In genomic region chr2:105298888-105299287, GRCm38 (mm10) we compare ENCODE assay signal across 16 mouse cellular contexts.
DNase-seq lines count a peak whose midpoint lies in the region; ATAC-seq and TF ChIP-seq lines count a peak whose summit lies in the region.
"Had no signal": no experiment of that assay in that cellular context is flagged by ENCODE, and none has a peak within 500 bp of the region (broad histone marks: within the 10 kb centered on the region; RNA-seq: fewer than 3 reads in every experiment).

No protein-coding gene starts in this region.

- TF ChIP-seq EP300 in heart, adult 2 months (IDR thresholded peaks at IDR 0.05; ENCODE audit: insufficient read depth, low read depth, low read length) = no peak
- TF ChIP-seq EP300 in stomach, postnatal 0 days (optimal IDR thresholded peaks at IDR 0.05) = no peak

- H3K4me1 ChIP-seq in heart, adult 2 months (ENCODE audit: control insufficient read depth, insufficient read depth, low read length) = no peaks in the 10 kb centered on the region
- H3K4me1 ChIP-seq in heart, embryonic 11.5 days (ENCODE audit: control insufficient read depth, insufficient read depth, low read length) = no peaks in the 10 kb centered on the region
- H3K4me1 ChIP-seq in testis, adult 2 months (ENCODE audit: control insufficient read depth, insufficient read depth, low read length) = peaks cover 2% of the 10 kb centered on the region; the same call in 1 of the 2 replicates
- H3K4me1 ChIP-seq in bone marrow macrophage, adult 2 months (ENCODE audit: control insufficient read depth, insufficient read depth, low read length) = no peaks in the 10 kb centered on the region
- no peaks in the 10 kb centered on the region for H3K4me1 ChIP-seq in stomach, postnatal 0 days (replicated peaks; ENCODE audit: control insufficient read depth, insufficient read depth)
- H3K4me1 ChIP-seq: liver, embryonic 13.5 days; neural tube, embryonic 15.5 days had no signal

- H3K4me3 ChIP-seq in heart, adult 2 months = no peak overlapping the region
- no peak overlapping the region for H3K4me3 ChIP-seq in heart, embryonic 11.5 days (ENCODE audit: low read depth, low read length)
- no peak overlapping the region for H3K4me3 ChIP-seq in testis, adult 2 months (ENCODE audit: control insufficient read depth, low read depth, low read length)
- no peak overlapping the region for H3K4me3 ChIP-seq in bone marrow macrophage, adult 2 months (ENCODE audit: insufficient read depth, low read length)
- H3K4me3 ChIP-seq in stomach, postnatal 0 days (ENCODE audit: low read depth, low read length) = no peak overlapping the region
- H3K4me3 ChIP-seq: liver, embryonic 13.5 days; neural tube, embryonic 15.5 days had no signal

- peak; percentile 55 for TF ChIP-seq CTCF in heart, adult 2 months (IDR thresholded peaks at IDR 0.05)
- peak; percentile 79; the same call in 1 of the 2 replicates for TF ChIP-seq CTCF in testis, adult 2 months (IDR thresholded peaks at IDR 0.05; ENCODE audit: control insufficient read depth, insufficient read depth, insufficient replicate concordance, low read depth, low read length)
- TF ChIP-seq CTCF in bone marrow macrophage, adult 2 months (IDR thresholded peaks at IDR 0.05; ENCODE audit: low read depth, low read length) = peak; percentile 35; the same call in 1 of the 2 replicates
- TF ChIP-seq CTCF in stomach, postnatal 0 days (IDR thresholded peaks at IDR 0.05; ENCODE audit: low read depth) = peak; percentile 46

- H3K9ac ChIP-seq in heart, adult 2 months (ENCODE audit: low read depth, low read length) = no peak overlapping the region
- no peak overlapping the region for H3K9ac ChIP-seq in heart, embryonic 11.5 days (ENCODE audit: low read depth, low read length)
- H3K9ac ChIP-seq in stomach, postnatal 0 days (ENCODE audit: low read length) = no peak overlapping the region
- H3K9ac ChIP-seq: liver, embryonic 13.5 days; neural tube, embryonic 15.5 days had no signal

- TF ChIP-seq POLR2A in heart, adult 2 months (IDR thresholded peaks at IDR 0.05; ENCODE audit: insufficient read depth, low read depth, low read length) = no peak
- TF ChIP-seq POLR2A in testis, adult 2 months (IDR thresholded peaks at IDR 0.05; ENCODE audit: control insufficient read depth, low read depth, low read length) = no peak
- TF ChIP-seq POLR2A in bone marrow macrophage, adult 2 months (IDR thresholded peaks at IDR 0.05; ENCODE audit: borderline replicate concordance, low read depth, low read length) = no peak

- DNase-seq in heart, adult 2 months = no peak
- no peak for DNase-seq in testis, postnatal 10 days (ENCODE audit: low spot score)
- DNase-seq in stomach, postnatal 0 days (ENCODE audit: low spot score) = no peak
- no peak for DNase-seq in embryo, embryonic 10.5 days (ENCODE audit: low spot score)
- DNase-seq in retina, postnatal 1 day = no peak
- DNase-seq: adrenal gland, postnatal 10 days; cerebellum, adult 9-11 months; heart, postnatal 14 days; kidney, adult 18-20 months; liver, embryonic 13.5 days; midbrain, embryonic 14.5 days; right cerebral cortex, postnatal 4 days had no signal

- no peak for ATAC-seq in heart, embryonic 11.5 days (replicated peaks; ENCODE audit: insufficient number of reproducible peaks, low FRiP score, low TSS enrichment)
- no peak for ATAC-seq in stomach, postnatal 0 days (ENCODE audit: low FRiP score, low TSS enrichment)

- WGBS in heart, adult 2 months = 88% methylated on average over 1 of the region's 1 CpGs
- WGBS in heart, embryonic 11.5 days (ENCODE audit: insufficient replicate concordance) = 93% methylated on average over 1 of the region's 1 CpGs
- WGBS in stomach, postnatal 0 days = 84% methylated on average over 1 of the region's 1 CpGs

- H3K27me3 ChIP-seq in heart, adult 2 months (ENCODE audit: control insufficient read depth, insufficient read depth, low read length) = no peaks in the 10 kb centered on the region
- no peaks in the 10 kb centered on the region for H3K27me3 ChIP-seq in heart, embryonic 11.5 days (ENCODE audit: control insufficient read depth, insufficient read depth, low read length)
- no peaks in the 10 kb centered on the region for H3K27me3 ChIP-seq in testis, adult 2 months (ENCODE audit: control insufficient read depth, insufficient read depth, low read length)
- no peaks in the 10 kb centered on the region for H3K27me3 ChIP-seq in stomach, postnatal 0 days (ENCODE audit: control insufficient read depth, insufficient read depth, low read length)
- H3K27me3 ChIP-seq: liver, embryonic 13.5 days; neural tube, embryonic 15.5 days had no signal

- no peak overlapping the region for H3K4me2 ChIP-seq in heart, embryonic 11.5 days
- no peak overlapping the region for H3K4me2 ChIP-seq in stomach, postnatal 0 days (replicated peaks; ENCODE audit: low read depth)
- H3K4me2 ChIP-seq: liver, embryonic 13.5 days; neural tube, embryonic 15.5 days had no signal

- intact Hi-C loops in heart, adult 2 months (cut with DNase I) = no loop called here

- H3K27ac ChIP-seq in heart, adult 2 months = no peak overlapping the region
- H3K27ac ChIP-seq in heart, embryonic 11.5 days (ENCODE audit: low read depth, low read length) = no peak overlapping the region
- no peak overlapping the region for H3K27ac ChIP-seq in testis, adult 2 months (ENCODE audit: control insufficient read depth, insufficient read depth, low read depth, low read length)
- no peak overlapping the region for H3K27ac ChIP-seq in bone marrow macrophage, adult 2 months (ENCODE audit: insufficient read depth, low read depth, low read length)
- H3K27ac ChIP-seq in stomach, postnatal 0 days (replicated peaks) = no peak overlapping the region
- H3K27ac ChIP-seq: liver, embryonic 13.5 days; neural tube, embryonic 15.5 days had no signal

- no peaks in the 10 kb centered on the region for H3K9me3 ChIP-seq in heart, embryonic 11.5 days (replicated peaks; ENCODE audit: control insufficient read depth, low read length)
- no peaks in the 10 kb centered on the region for H3K9me3 ChIP-seq in stomach, postnatal 0 days (ENCODE audit: control insufficient read depth, low read length)
- H3K9me3 ChIP-seq: liver, embryonic 13.5 days; neural tube, embryonic 15.5 days had no signal

- no peaks in the 10 kb centered on the region for H3K36me3 ChIP-seq in heart, adult 2 months (ENCODE audit: control insufficient read depth, insufficient read depth, low read length)
- no peaks in the 10 kb centered on the region for H3K36me3 ChIP-seq in heart, embryonic 11.5 days (ENCODE audit: control insufficient read depth, insufficient read depth, low read length)
- no peaks in the 10 kb centered on the region for H3K36me3 ChIP-seq in testis, adult 2 months (ENCODE audit: control insufficient read depth, insufficient read depth, low read length)
- H3K36me3 ChIP-seq in stomach, postnatal 0 days (ENCODE audit: control insufficient read depth, insufficient read depth, low read length) = no peaks in the 10 kb centered on the region
- H3K36me3 ChIP-seq: liver, embryonic 13.5 days; neural tube, embryonic 15.5 days had no signal

- no peaks in the 10 kb centered on the region for H3K79me2 ChIP-seq in heart, adult 2 months (replicated peaks; ENCODE audit: control insufficient read depth, insufficient read depth, low read length)
